In the genomic region with DNA sequence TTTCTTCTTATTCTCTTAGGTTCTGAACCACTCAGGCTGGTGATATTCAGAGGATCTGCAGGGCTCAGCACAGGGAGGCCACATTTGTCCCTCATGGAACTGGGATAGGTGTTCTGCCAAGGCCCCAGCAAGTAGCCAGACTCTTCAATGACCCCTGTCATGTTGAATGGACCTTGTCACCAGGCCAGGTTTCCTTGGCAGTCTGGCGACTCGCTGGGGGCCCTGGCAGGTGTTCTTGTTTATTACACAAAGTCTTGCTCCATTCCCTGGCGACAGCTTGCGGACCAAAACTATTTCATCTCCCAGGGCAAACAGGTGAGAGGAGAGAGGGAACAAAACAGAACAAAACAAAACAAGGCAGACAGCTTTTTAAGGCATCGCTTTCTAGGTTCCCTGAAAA, we compare ENCODE assay signal across 8 mouse cellular contexts. TPM values are rescaled to one million over a fixed set of nuclear protein-coding genes. Genes with fewer than 3 reads are reported as not detected.
A peak's percentile ranks its signal among the peaks of the same experiment; 100 is the strongest.
DNase-seq lines count a peak whose midpoint lies in the region; ATAC-seq and TF ChIP-seq lines count a peak whose summit lies in the region.

No protein-coding gene starts in this region.

- H3K4me2 ChIP-seq in hindbrain, embryonic 14.5 days (replicated peaks) = no peak overlapping the region
- H3K4me2 ChIP-seq in lung, postnatal 0 days (replicated peaks; ENCODE audit: low read depth, low read length) = no peak overlapping the region

- H3K27ac ChIP-seq in hindbrain, embryonic 14.5 days = no peak overlapping the region
- no peak overlapping the region for H3K27ac ChIP-seq in hindbrain, embryonic 10.5 days
- H3K27ac ChIP-seq in lung, postnatal 0 days (ENCODE audit: low read length) = no peak overlapping the region

- no peak overlapping the region for H3K4me3 ChIP-seq in hindbrain, embryonic 14.5 days (replicated peaks; ENCODE audit: low read length)
- H3K4me3 ChIP-seq in hindbrain, embryonic 10.5 days = no peak overlapping the region
- H3K4me3 ChIP-seq in lung, postnatal 0 days (ENCODE audit: low read depth, low read length) = no peak overlapping the region

- H3K27me3 ChIP-seq in hindbrain, embryonic 14.5 days (ENCODE audit: control insufficient read depth, insufficient read depth, low read length) = no peaks in the 10 kb centered on the region
- H3K27me3 ChIP-seq in hindbrain, embryonic 10.5 days (ENCODE audit: insufficient read depth, poor library complexity, severe bottlenecking) = no peaks in the 10 kb centered on the region
- H3K27me3 ChIP-seq in lung, postnatal 0 days (replicated peaks; ENCODE audit: insufficient read depth, low read length) = no peaks in the 10 kb centered on the region

- WGBS in hindbrain, embryonic 14.5 days = 42% methylated on average over 5 of the region's 5 CpGs
- 73% methylated on average over 5 of the region's 5 CpGs for WGBS in hindbrain, embryonic 10.5 days
- 48% methylated on average over 5 of the region's 5 CpGs for WGBS in lung, postnatal 0 days

- ATAC-seq in hindbrain, embryonic 14.5 days (ENCODE audit: low FRiP score) = peak; percentile 60; the same call in 1 of the 2 replicates
- ATAC-seq in lung, postnatal 0 days = 0 out of 2 replicates have a peak, but pooled peaks have one; percentile 26
- ATAC-seq in megakaryocyte, adult 5-6 weeks (ENCODE audit: poor library complexity, severe bottlenecking) = no peak

- no peaks in the 10 kb centered on the region for H3K9me3 ChIP-seq in hindbrain, embryonic 14.5 days (ENCODE audit: control insufficient read depth, low read length)
- 0 out of 2 replicates have a peak, but pooled peaks cover 5% of the 10 kb centered on the region for H3K9me3 ChIP-seq in hindbrain, embryonic 10.5 days
- no peaks in the 10 kb centered on the region for H3K9me3 ChIP-seq in lung, postnatal 0 days (ENCODE audit: low read length)

- no peak overlapping the region for H3K9ac ChIP-seq in hindbrain, embryonic 14.5 days
- no peak overlapping the region for H3K9ac ChIP-seq in lung, postnatal 0 days (replicated peaks; ENCODE audit: low read depth)

- no peak for TF ChIP-seq CTCF in lung, postnatal 0 days (IDR thresholded peaks at IDR 0.05)

- TF ChIP-seq EP300 in lung, postnatal 0 days (IDR thresholded peaks at IDR 0.05) = no peak

- no peaks in the 10 kb centered on the region for H3K4me1 ChIP-seq in hindbrain, embryonic 14.5 days (replicated peaks; ENCODE audit: control insufficient read depth, insufficient read depth, low read length)
- no peaks in the 10 kb centered on the region for H3K4me1 ChIP-seq in hindbrain, embryonic 10.5 days (replicated peaks)
- H3K4me1 ChIP-seq in lung, postnatal 0 days (ENCODE audit: insufficient read depth, low read depth, low read length) = no peaks in the 10 kb centered on the region

- no peaks in the 10 kb centered on the region for H3K36me3 ChIP-seq in hindbrain, embryonic 14.5 days (replicated peaks; ENCODE audit: control insufficient read depth, insufficient read depth)
- no peaks in the 10 kb centered on the region for H3K36me3 ChIP-seq in hindbrain, embryonic 10.5 days
- no peaks in the 10 kb centered on the region for H3K36me3 ChIP-seq in lung, postnatal 0 days (ENCODE audit: insufficient read depth, low read length)

- no peak for DNase-seq in hindbrain, embryonic 14.5 days (ENCODE audit: low spot score)
- no peak for DNase-seq in hindbrain, embryonic 10.5 days (ENCODE audit: low spot score)
- peak; percentile 38 for DNase-seq in adrenal gland, postnatal 25 days
- DNase-seq in frontal cortex, postnatal 14 days (ENCODE audit: low spot score in 2 of 2) = peak; percentile 17 to 19
- peak; percentile 78 to 81 for DNase-seq in kidney, postnatal 36 days
- peak; percentile 26 for DNase-seq in lung, postnatal 0 days (ENCODE audit: low spot score)
- no peak for DNase-seq in spleen, adult 12 weeks (ENCODE audit: low spot score)

RNA-seq across cellular contexts. Expression of gene Zfand5, which starts 57.7 kb away (rescaled TPM):
- polyA plus RNA-seq in hindbrain, embryonic 14.5 days (2014; fragmentation: Nextera tagmentation; extraction: Ambion mirVana) = 206 and 212 TPM in 2 replicates
- 106 and 108 TPM in 2 replicates for polyA plus RNA-seq in hindbrain, embryonic 10.5 days (2016; fragmentation: Nextera tagmentation; extraction: Ambion mirVana)
- 132 and 181 TPM in 2 replicates for total RNA-seq in adrenal gland, postnatal 25 days (2021)
- polyA plus RNA-seq in lung, postnatal 0 days (2015; fragmentation: Nextera tagmentation; extraction: Ambion mirVana) = 108 and 109 TPM in 2 replicates
- total RNA-seq in megakaryocyte, adult 5-6 weeks (2015) = 127 and 129 TPM in 2 replicates
- total RNA-seq in megakaryocyte, adult 5-6 weeks (2017) = 98.6 and 107 TPM in 2 replicates

Comparison
In these comparisons a context has a peak if more than half of its experiments do, and no peak if none do; other contexts are left out.
1. DNase-seq: peak in adrenal gland, postnatal 25 days (single experiment), frontal cortex, postnatal 14 days (2 of 2), kidney, postnatal 36 days (2 of 2) and lung, postnatal 0 days (single experiment); none in hindbrain, embryonic 14.5 days (single experiment), hindbrain, embryonic 10.5 days (single experiment) and spleen, adult 12 weeks (single experiment).